Mouse (Mus musculus): Measurements from ENCODE around the gene Rtkn. TPM values are rescaled to one million over a fixed set of nuclear protein-coding genes. Genes with fewer than 3 reads are reported as not detected.
A peak's percentile ranks its signal among the peaks of the same experiment; 100 is the strongest.

Rtkn gene
- polyA plus RNA-seq, 1 experiment from 2014 or later = 6.3 TPM

GRCm38 (mm10) chr6:83135571-83136161 lies 403 bp downstream of the Rtkn start:
- Histone ChIP-seq H3K36me3 (ENCODE audit: control insufficient read depth, insufficient read depth, low read length) (no peaks in the 10 kb centered on the region), H3K9ac (replicated peaks; ENCODE audit: low read depth, low read length) (peak overlapping the region; percentile 21; the same call in 1 of the 2 replicates), H3K4me2 (ENCODE audit: low read depth, low read length) (peak overlapping the region; percentile 50; the same call in 1 of the 2 replicates), H3K4me3 (ENCODE audit: low read depth, low read length) (peak overlapping the region; percentile 7; the same call in 1 of the 2 replicates), H3K27me3 (ENCODE audit: control insufficient read depth, insufficient read depth, low read length) (no peaks in the 10 kb centered on the region), H3K9me3 (ENCODE audit: control insufficient read depth, low read length) (no peaks in the 10 kb centered on the region), H3K27ac (ENCODE audit: low read depth, low read length) (no peak overlapping the region), H3K4me1 (ENCODE audit: control insufficient read depth, insufficient read depth, low read length) (peaks cover 5% of the 10 kb centered on the region; the same call in 1 of the 2 replicates)
- no peak for ATAC-seq (ENCODE audit: low read depth)
- 6% methylated on average over 37 of the region's 37 CpGs for WGBS

DNA sequence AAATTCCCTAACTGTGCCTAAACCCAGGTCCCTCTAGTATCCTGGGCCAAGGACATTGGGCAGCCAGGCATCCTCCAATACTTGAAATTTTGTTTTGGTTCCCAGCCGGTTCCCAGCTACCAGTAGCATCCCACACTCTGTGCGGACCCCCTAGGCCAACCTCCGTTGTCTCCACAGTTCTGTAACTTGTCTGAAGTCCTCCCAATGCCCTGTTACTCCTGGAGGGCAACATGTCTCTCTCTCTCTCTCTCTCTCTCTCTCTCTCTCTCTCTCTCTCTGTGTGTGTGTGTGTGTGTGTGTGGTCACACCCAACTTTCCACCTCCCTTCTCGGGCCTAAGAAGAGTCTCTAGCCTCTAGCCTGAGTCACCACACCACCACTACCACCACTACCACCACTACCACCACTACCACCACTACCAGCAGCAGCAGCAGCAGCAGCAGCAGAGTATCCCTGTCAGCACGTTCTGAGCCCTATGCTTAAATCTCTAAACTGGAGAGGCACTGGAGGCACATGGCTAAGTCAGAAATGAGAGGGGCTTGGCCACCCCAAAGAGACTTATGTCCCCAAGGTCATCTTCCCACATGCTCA lies 1.1 kb downstream of the Rtkn start:
- Histone ChIP-seq H3K27ac (ENCODE audit: low read depth, low read length) (peak overlapping the region; percentile 85), H3K4me2 (ENCODE audit: low read depth, low read length) (peak overlapping the region; percentile 50), H3K9ac (replicated peaks; ENCODE audit: low read depth, low read length) (peak overlapping the region; percentile 58), H3K4me3 (ENCODE audit: low read depth, low read length) (peak overlapping the region; percentile 29), H3K9me3 (ENCODE audit: control insufficient read depth, low read length) (no peaks in the 10 kb centered on the region), H3K4me1 (ENCODE audit: control insufficient read depth, insufficient read depth, low read length) (peaks cover 5% of the 10 kb centered on the region; the same call in 1 of the 2 replicates), H3K36me3 (ENCODE audit: control insufficient read depth, insufficient read depth, low read length) (no peaks in the 10 kb centered on the region), H3K27me3 (ENCODE audit: control insufficient read depth, insufficient read depth, low read length) (no peaks in the 10 kb centered on the region)
- peak; percentile 2; the same call in 1 of the 2 replicates for ATAC-seq (ENCODE audit: low read depth)
- WGBS = 16% methylated on average over 5 of the region's 5 CpGs

- Histone ChIP-seq H3K27me3 (ENCODE audit: control insufficient read depth, insufficient read depth, low read length) (no peaks in the 10 kb centered on the region), H3K4me1 (ENCODE audit: control insufficient read depth, insufficient read depth, low read length) (peaks cover 8% of the 10 kb centered on the region), H3K27ac (ENCODE audit: low read depth, low read length) (peak overlapping the region; percentile 85), H3K9ac (replicated peaks; ENCODE audit: low read depth, low read length) (peak overlapping the region; percentile 58), H3K4me2 (ENCODE audit: low read depth, low read length) (peak overlapping the region; percentile 50), H3K9me3 (ENCODE audit: control insufficient read depth, low read length) (no peaks in the 10 kb centered on the region), H3K4me3 (ENCODE audit: low read depth, low read length) (peak overlapping the region; percentile 29), H3K36me3 (ENCODE audit: control insufficient read depth, insufficient read depth, low read length) (no peaks in the 10 kb centered on the region)
- peak; percentile 74 for ATAC-seq (ENCODE audit: low read depth)
- 1% methylated on average over 26 of the region's 26 CpGs for WGBS
Observed at GRCm38 (mm10) chr6:83136881-83137575, 1.8 kb downstream of the Rtkn start.

DNA sequence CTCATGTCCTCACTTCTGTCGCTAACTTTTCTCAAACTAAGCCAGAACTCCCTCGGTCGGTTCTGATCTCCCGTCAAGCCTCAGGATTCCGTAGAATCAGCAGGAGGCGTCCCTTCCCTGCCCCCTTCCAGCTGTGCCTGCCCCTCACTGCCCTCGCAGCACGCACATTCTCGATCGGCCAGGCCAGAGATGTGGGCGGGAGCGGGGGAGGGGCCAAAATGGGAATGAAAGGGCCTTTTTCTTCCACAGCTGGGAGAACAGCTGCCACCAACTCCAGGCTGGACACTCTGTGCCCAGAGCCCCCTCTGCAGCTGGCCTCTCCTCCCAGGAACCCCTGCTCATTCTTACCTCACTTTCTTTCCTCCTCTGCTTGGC lies 2.3 kb downstream of the Rtkn start:
- H3K36me3 ChIP-seq (ENCODE audit: control insufficient read depth, insufficient read depth, low read length) = no peaks in the 10 kb centered on the region
- peak overlapping the region; percentile 58 for H3K9ac ChIP-seq (replicated peaks; ENCODE audit: low read depth, low read length)
- WGBS = 4% methylated on average over 12 of the region's 12 CpGs
- peaks cover 14% of the 10 kb centered on the region for H3K4me1 ChIP-seq (ENCODE audit: control insufficient read depth, insufficient read depth, low read length)
- H3K4me3 ChIP-seq (ENCODE audit: low read depth, low read length) = peak overlapping the region; percentile 29
- H3K4me2 ChIP-seq (ENCODE audit: low read depth, low read length) = peak overlapping the region; percentile 50
- peak; percentile 54 for ATAC-seq (ENCODE audit: low read depth)
- no peaks in the 10 kb centered on the region for H3K27me3 ChIP-seq (ENCODE audit: control insufficient read depth, insufficient read depth, low read length)
- no peaks in the 10 kb centered on the region for H3K9me3 ChIP-seq (ENCODE audit: control insufficient read depth, low read length)
- H3K27ac ChIP-seq (ENCODE audit: low read depth, low read length) = peak overlapping the region; percentile 85

DNA sequence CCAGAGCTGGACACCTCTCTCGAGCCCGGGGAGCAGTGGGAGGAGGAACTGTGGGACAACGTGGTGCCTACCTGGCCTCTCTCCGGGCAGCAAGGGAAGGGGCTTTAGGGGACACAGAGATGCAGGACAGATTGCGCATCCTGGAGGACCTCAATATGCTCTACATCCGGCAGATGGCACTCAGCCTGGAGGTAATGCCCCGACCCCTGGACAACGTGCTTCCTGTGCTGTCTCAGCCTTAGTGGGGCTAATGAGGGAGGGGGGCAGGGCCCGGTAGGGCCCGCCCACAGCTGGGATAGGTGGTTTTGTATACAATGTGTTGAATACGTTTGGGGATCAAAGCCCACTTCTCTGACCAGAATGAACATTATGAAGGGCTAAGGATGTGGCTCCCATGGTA lies 2.8 kb downstream of the Rtkn start:
- 3% methylated on average over 11 of the region's 11 CpGs for WGBS
- Histone ChIP-seq H3K9me3 (ENCODE audit: control insufficient read depth, low read length) (no peaks in the 10 kb centered on the region), H3K4me3 (ENCODE audit: low read depth, low read length) (peak overlapping the region; percentile 29), H3K27ac (ENCODE audit: low read depth, low read length) (peak overlapping the region; percentile 24; the same call in 1 of the 2 replicates), H3K9ac (replicated peaks; ENCODE audit: low read depth, low read length) (0 out of 2 replicates have a peak overlapping the region, but pooled peaks have one; percentile 58), H3K4me1 (ENCODE audit: control insufficient read depth, insufficient read depth, low read length) (peaks cover 14% of the 10 kb centered on the region), H3K36me3 (ENCODE audit: control insufficient read depth, insufficient read depth, low read length) (no peaks in the 10 kb centered on the region), H3K27me3 (ENCODE audit: control insufficient read depth, insufficient read depth, low read length) (no peaks in the 10 kb centered on the region), H3K4me2 (ENCODE audit: low read depth, low read length) (peak overlapping the region; percentile 50)
- peak; percentile 16; the same call in 1 of the 2 replicates for ATAC-seq (ENCODE audit: low read depth)

DNA sequence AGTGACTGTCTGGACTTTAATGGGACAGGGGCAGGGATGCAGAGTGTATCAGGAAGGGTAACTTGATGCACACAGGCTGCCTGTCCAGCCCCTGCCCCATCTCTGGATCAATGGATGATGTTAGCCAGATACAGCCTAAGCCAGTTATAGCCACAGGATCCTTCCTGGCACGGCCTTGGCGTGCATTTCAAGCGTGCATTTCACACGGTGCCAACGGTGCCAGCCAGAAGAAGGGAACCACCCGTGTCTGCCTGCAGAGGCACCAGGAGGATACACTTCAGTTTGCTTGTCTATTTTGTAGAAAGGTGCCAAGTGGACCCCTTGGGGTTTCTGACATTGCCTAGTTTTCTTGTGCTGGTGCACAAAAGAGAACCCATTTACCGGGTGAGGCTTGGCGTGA lies 4.8 kb downstream of the Rtkn start:
- Histone ChIP-seq H3K4me3 (ENCODE audit: low read depth, low read length) (no peak overlapping the region), H3K9me3 (ENCODE audit: control insufficient read depth, low read length) (no peaks in the 10 kb centered on the region), H3K4me1 (ENCODE audit: control insufficient read depth, insufficient read depth, low read length) (peaks cover 14% of the 10 kb centered on the region), H3K4me2 (ENCODE audit: low read depth, low read length) (no peak overlapping the region), H3K9ac (replicated peaks; ENCODE audit: low read depth, low read length) (no peak overlapping the region), H3K27me3 (ENCODE audit: control insufficient read depth, insufficient read depth, low read length) (no peaks in the 10 kb centered on the region), H3K27ac (ENCODE audit: low read depth, low read length) (no peak overlapping the region), H3K36me3 (ENCODE audit: control insufficient read depth, insufficient read depth, low read length) (no peaks in the 10 kb centered on the region)
- WGBS = 84% methylated on average over 8 of the region's 8 CpGs
- no peak for ATAC-seq (ENCODE audit: low read depth)

DNA sequence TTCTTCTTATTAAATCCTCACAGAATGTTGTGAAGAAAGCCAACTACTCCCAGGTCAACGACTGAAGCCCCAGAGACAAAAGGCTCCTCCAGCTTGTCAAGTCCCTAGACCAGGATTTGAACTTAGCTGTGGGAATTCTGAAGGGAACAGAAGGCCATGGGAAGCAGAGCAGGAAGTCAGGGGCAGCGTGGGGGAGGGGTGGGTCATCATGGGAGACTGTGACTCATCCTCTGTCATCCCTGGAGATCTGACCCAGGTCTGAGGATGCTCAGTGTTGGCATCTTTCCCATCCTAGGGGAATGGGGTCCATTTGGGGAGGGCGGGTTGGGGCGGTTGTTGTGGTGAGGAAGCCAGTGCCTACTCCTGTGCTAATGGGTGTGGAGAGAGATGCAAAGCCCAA lies 6.4 kb downstream of the Rtkn start:
- Histone ChIP-seq H3K36me3 (ENCODE audit: control insufficient read depth, insufficient read depth, low read length) (no peaks in the 10 kb centered on the region), H3K4me2 (ENCODE audit: low read depth, low read length) (peak overlapping the region; percentile 78), H3K9ac (replicated peaks; ENCODE audit: low read depth, low read length) (no peak overlapping the region), H3K4me3 (ENCODE audit: low read depth, low read length) (peak overlapping the region; percentile 33; the same call in 1 of the 2 replicates), H3K27ac (ENCODE audit: low read depth, low read length) (no peak overlapping the region), H3K9me3 (ENCODE audit: control insufficient read depth, low read length) (no peaks in the 10 kb centered on the region), H3K27me3 (ENCODE audit: control insufficient read depth, insufficient read depth, low read length) (no peaks in the 10 kb centered on the region), H3K4me1 (ENCODE audit: control insufficient read depth, insufficient read depth, low read length) (peaks cover 9% of the 10 kb centered on the region)
- no peak for ATAC-seq (ENCODE audit: low read depth)
- WGBS = 46% methylated on average over 4 of the region's 4 CpGs

DNA sequence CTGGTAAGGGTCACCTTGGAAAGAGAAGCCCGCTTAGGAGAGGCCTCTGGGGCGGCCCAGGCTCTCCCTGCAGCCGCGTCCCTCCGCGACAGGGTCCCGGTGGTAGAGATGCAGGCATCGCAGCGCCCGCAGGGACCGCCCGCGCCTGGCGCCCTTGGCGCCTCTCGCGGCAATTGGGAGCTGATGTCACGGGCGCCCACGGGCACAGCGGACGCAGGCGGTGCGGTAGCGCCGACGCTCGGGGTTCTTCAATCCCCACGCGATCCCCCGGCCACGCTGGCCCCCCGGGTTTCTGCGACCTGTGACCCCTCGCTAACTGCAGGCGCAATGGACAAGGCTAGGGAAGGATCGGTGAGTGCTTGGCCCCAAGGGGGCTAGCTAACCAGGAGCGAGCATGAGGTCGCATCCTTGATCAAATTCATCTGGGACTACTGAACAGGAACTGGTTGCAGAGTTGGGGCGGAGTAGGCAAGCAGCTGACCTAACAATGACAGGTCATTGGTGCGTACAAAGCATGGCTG lies 7.0 kb downstream of the Rtkn start:
- H3K4me3 ChIP-seq (ENCODE audit: low read depth, low read length) = peak overlapping the region; percentile 33
- H3K36me3 ChIP-seq (ENCODE audit: control insufficient read depth, insufficient read depth, low read length) = no peaks in the 10 kb centered on the region
- H3K9ac ChIP-seq (replicated peaks; ENCODE audit: low read depth, low read length) = peak overlapping the region; percentile 55
- peaks cover 9% of the 10 kb centered on the region for H3K4me1 ChIP-seq (ENCODE audit: control insufficient read depth, insufficient read depth, low read length)
- H3K27me3 ChIP-seq (ENCODE audit: control insufficient read depth, insufficient read depth, low read length) = no peaks in the 10 kb centered on the region
- 0 out of 2 replicates have a peak overlapping the region, but pooled peaks have one; percentile 28 for H3K27ac ChIP-seq (ENCODE audit: low read depth, low read length)
- 5% methylated on average over 41 of the region's 41 CpGs for WGBS
- peak overlapping the region; percentile 78 for H3K4me2 ChIP-seq (ENCODE audit: low read depth, low read length)
- H3K9me3 ChIP-seq (ENCODE audit: control insufficient read depth, low read length) = no peaks in the 10 kb centered on the region
- 0 out of 2 replicates have a peak, but pooled peaks have one; percentile 7 for ATAC-seq (ENCODE audit: low read depth)

All from neural tube, embryonic 14.5 days (tissue).